Mouse (Mus musculus) regulatory T cell (primary cell): ENCODE results near the gene Cept1.

ENCODE experiments used
- in situ Hi-C: fragments of 300-600 bp; cut with MboI, MseI; formaldehyde crosslinking; loops from one replicate; pipeline ENCODE4 v1.15.1; 2025; ENCODE audit warnings: high pct_unique_total_duplicates

Gene Cept1

GRCm38 (mm10) chr3:106495346-106496044, 52.1 kb downstream of the Cept1 start:
- in situ Hi-C loops: loop anchor here (5.0 to 25.0 kb wide), 2 partner anchors 47 to 808 kb away; partner anchors contain the start of gene Ddx20

DNA sequence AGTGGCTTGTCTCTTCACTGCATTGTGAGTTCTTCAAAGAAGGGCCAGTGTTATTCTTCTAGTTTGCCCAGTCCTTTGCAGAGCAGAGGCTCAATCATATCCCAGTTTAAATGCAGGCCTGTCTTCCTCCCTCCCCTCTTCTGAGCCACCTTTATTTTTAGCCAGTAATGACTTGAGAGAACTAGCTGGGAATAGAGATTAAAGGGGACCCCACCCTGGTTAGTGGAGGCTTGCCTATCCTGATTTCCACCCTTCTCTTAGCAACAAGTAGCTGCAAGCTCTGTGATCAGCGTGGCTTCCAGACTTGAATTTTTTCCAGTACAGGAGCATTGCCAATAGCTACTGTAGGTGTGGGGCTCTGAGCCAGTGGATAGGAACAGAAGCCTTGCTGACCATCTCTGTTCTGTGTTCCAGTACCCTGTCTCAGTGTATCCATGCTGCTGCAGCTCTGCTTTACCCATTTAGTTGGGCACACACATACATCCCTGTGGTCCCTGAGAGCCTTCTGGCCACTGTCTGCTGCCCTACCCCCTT, 53.1 kb downstream of the Cept1 start:
- in situ Hi-C loops: loop anchor here (25.0 kb wide), 1 partner anchor 807 kb away; the partner anchor contains the start of gene Ddx20

DNA sequence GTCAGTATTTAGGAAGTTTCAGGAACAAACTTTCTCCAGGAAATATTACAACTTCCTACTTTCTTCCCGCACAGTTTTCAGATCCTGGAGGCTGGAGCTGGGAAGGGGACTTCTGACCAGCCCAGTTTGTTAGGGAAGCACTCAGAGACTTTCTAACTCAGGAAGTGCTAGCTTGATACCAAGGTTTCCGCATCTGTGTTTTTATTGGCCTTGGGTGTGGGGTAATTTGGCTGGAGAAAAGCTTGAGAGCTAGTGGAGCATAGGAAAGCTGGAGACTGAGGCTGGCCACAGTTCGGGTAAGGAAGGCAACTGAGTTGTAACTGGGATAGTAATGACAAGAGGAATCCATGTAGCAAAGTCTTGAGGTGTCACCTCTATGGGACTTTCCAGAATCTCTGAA, 53.7 kb downstream of the Cept1 start:
- in situ Hi-C loops: loop anchor here (25.0 kb wide), 1 partner anchor 807 kb away; the partner anchor contains the start of gene Ddx20

GRCm38 (mm10) chr3:106493202-106493601, 54.4 kb downstream of the Cept1 start:
- in situ Hi-C loops: loop anchor here (25.0 kb wide), 1 partner anchor 806 kb away; the partner anchor contains the start of gene Ddx20

GRCm38 (mm10) chr3:106492723-106493122, 54.9 kb downstream of the Cept1 start:
- in situ Hi-C loops: loop anchor here (25.0 kb wide), 1 partner anchor 805 kb away; the partner anchor contains the start of gene Ddx20

- in situ Hi-C loops: loop anchor here (25.0 kb wide), 1 partner anchor 803 kb away; the partner anchor contains the start of gene Ddx20
Observed at GRCm38 (mm10) chr3:106490239-106490638, 57.4 kb downstream of the Cept1 start.

GRCm38 (mm10) chr3:106487551-106487950, 60.1 kb downstream of the Cept1 start:
- in situ Hi-C loops: loop anchor here (10.0 to 25.0 kb wide), 2 partner anchors 297 to 800 kb away; partner anchors contain the start of gene Ddx20

- in situ Hi-C loops: loop anchor here (10.0 to 25.0 kb wide), 2 partner anchors 299 to 799 kb away; partner anchors contain the start of gene Ddx20
Observed at GRCm38 (mm10) chr3:106485810-106486209, 61.8 kb downstream of the Cept1 start.

DNA sequence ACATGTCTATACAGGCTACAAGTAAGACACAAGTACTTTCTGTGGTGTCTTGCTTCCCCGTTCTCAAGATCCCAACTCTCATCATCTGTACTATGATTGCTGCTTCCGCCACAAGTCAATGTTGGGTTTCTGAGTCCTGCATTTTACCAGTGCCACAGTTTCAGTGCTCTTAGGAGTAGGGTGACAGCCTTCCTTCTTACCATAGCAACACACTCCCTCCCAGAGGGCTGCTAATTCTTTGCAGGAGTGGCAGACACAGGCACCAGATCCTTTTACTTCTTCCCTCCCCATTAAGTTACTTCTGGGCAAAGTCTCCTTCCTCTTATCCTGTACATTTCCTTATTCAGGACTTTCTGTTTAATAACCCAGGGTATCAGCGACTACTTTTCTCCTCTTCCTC, 62.7 kb downstream of the Cept1 start:
- in situ Hi-C loops: loop anchor here (10.0 to 25.0 kb wide), 2 partner anchors 300 to 798 kb away; partner anchors contain the start of gene Ddx20

DNA sequence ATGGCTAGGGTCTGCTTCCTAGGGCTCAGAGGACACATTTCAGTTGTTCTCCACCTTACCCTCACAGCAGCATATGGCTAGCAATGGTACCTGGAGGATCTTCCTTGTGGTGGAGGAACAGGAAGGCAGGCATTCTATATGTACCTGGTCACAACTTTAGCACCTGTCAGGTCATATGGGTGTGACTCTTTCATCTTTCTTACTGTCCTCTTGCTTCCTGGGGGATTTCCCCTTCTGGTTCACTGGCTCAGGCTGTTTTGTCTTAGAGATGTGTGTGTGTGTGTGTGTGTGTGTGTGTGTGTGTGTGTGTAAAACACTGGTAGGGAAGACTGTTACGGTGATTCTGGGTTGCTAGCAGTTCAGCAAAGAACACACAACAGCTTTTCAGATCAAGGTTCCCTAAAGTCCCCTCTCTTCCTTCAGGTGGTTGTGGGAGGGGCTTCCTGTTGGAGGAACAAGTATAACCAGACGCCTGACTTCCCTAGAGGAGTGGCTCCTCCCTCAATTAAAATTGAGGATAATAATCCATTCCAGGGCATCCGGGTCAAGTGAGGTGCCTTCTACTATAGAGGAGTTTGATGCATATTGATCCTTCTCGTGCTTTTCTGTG, 63.7 kb downstream of the Cept1 start:
- in situ Hi-C loops: loop anchor here (10.0 to 25.0 kb wide), 2 partner anchors 301 to 797 kb away; partner anchors contain the start of gene Ddx20

GRCm38 (mm10) chr3:106483297-106483696, 64.3 kb downstream of the Cept1 start:
- in situ Hi-C loops: loop anchor here (10.0 to 25.0 kb wide), 2 partner anchors 302 to 796 kb away; partner anchors contain the start of gene Ddx20

GRCm38 (mm10) chr3:106482281-106483081, 65.1 kb downstream of the Cept1 start, which contains the start of gene Dennd2d:
TSS of gene Dennd2d (plus strand) at chr3:106482405.
- in situ Hi-C loops: loop anchor here (10.0 to 25.0 kb wide), 2 partner anchors 302 to 795 kb away; partner anchors contain the start of gene Ddx20

DNA sequence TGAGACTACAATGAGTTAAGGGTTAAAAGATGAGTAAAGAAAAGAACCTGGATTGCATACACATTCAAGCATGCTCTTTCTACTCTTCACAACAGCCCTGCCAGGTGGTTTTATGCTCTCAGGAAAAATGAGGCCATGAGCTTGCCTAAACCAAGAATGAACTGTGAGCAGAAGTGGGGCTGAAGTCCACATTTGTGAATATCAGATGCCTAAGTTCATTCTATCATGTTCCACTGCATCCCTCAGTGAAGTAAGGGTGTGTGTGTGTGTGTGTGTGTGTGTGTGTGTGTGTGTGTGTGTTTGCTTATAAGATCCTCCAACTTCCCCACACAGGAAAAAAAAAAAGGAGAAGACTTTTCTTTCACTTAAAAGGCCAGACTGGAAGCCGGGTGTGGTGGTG, 70.7 kb downstream of the Cept1 start:
- in situ Hi-C loops: loop anchor here (25.0 kb wide), 1 partner anchor 790 kb away; the partner anchor contains the start of gene Ddx20

- in situ Hi-C loops: no loop called here
Observed at GRCm38 (mm10) chr3:106474210-106474609, 73.4 kb downstream of the Cept1 start.

- in situ Hi-C loops: no loop called here
Observed at GRCm38 (mm10) chr3:106464750-106465149, 82.9 kb downstream of the Cept1 start.

- in situ Hi-C loops: no loop called here
Observed at GRCm38 (mm10) chr3:106462493-106462892, 85.1 kb downstream of the Cept1 start.

DNA sequence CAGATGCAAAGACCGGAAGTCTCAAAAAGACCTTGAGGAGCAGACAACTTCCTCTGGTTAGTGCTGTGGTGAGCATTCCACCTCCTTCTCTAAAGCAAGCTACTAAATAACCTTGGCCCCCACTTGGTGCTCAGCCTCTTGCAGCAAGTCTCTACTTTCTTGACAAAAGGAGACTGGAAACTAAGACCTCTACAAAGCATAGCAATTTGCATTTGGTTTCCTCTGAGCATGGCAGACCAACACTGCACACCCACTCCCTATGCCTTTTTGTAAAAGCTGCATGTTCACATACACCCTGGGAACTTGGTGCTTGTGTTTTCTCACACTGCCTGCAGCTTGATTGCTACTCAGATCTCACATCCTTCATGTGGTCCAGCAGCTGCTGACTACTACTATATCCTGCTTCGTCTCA, 85.5 kb downstream of the Cept1 start:
- in situ Hi-C loops: no loop called here

GRCm38 (mm10) chr3:106457298-106457869, 90.2 kb downstream of the Cept1 start:
- in situ Hi-C loops: no loop called here

DNA sequence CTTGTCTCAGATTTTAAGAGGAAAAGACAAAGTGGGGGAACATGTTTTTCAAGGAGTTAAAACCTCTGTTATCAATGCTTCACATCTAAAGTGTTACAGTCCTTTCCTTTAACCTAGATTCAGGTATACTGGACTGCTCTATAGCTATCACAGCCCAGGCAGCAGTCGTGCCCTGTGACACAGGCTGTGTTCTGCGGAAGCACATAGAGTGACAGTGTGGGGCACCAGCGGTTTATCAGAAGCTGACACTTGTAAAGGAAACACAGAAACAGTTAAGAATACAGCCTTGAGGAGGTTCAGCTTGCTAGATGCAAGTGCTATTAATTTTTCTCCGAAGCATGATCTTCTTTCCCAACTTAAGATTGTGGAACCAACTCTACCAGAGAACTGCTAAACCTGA, 95.0 kb downstream of the Cept1 start:
- in situ Hi-C loops: no loop called here
